Mouse (Mus musculus): ENCODE measurements at regions not wholly inside any gene's neighbourhood (a gene's known extent, or its start where the extent isn't known, plus 50 kb on each side); places are given as distances from the start of the nearest gene placed in this dataset.

DNA sequence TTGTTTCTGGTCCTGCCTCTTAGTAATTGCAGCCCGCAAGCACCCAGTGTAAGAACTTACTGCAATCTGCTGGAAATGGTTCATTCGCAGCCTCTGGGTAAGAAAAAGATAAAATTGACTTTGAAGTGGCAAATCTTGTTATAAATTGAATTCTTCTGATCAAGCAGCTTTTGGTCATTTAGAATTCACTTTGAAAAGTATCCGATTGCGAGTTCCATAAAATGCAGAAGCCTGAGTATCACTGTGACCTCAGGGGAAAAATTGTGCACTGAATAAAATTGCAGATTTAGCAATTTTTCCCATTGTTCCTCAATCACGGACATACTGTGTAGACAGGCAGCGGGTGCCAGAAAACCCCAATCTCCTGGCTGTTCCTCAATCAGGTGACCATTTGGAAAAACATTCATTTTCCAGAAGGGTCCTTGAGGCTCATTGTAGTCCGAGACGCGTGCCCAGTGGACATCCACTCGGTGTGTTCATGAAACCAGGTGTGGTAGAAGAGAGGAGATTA lies 320.4 kb downstream of the Cmpk2 start:
- DNase-seq (ENCODE audit: extremely low read depth, low read depth, low spot score), result no peak

DNA sequence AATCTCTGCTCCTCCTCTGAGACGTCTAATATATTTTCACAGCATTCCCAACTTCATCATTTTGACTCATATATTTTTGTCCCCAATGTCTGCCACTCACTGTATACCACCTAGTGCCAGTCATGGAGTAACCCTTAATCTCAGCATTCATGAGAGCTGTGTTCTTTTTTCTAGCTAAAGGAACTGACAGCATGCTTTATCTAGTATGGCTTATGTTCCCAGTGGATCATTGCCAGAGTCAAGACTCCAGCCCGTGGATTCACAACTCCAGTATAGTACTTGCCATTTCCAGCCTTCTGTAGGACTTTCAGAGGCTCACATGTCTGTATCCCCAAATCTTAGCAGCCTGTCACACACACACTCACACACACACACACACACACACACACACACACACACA lies 316.5 kb downstream of the Cmpk2 start:
- no peak for DNase-seq (ENCODE audit: extremely low read depth, low read depth, low spot score)

GRCm38 (mm10) chr12:26784426-26784825 lies 315.4 kb downstream of the Cmpk2 start:
- DNase-seq (ENCODE audit: extremely low read depth, low read depth, low spot score), result no peak

DNA sequence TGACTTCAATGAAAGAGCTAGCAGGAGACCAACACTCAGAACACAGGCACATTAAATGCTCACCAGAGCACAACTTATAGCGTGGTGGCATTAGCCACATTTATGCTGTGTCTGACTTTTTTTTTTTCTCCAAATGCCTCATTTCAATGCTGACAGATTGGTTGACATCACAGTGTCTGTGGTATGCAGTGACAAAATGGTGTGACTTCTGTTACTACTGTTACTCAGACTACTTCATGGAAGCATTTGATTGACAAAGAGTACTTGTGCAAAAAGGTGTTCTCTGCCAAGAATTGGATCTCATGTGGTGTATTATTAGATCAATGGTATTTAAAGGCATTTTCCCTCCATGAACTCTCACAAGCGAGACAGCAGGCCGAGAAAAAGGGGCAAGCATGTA lies 314.8 kb downstream of the Cmpk2 start:
- no peak for DNase-seq (ENCODE audit: extremely low read depth, low read depth, low spot score)

DNA sequence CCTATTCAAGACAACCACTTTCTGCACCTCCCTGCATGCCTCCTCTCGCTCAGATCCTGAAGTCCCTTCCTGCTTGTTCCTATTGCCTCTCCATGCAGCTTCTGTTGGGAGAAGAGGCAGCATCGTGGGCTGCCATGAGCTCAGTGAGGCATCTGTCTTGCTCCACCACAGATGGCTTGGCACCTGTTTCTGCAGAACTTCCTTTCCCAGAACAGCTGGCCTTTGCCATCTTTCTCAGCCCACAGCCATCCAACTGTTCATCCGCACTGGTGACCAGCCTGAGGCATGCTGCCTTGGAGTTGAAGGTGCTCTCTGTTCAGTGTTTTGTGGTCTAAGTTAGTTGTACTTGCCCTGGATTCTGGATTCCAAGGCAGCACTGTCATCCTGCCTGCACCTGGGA lies 312.5 kb downstream of the Cmpk2 start:
- DNase-seq (ENCODE audit: extremely low read depth, low read depth, low spot score), result no peak

GRCm38 (mm10) chr12:26778796-26779195 lies 309.8 kb downstream of the Cmpk2 start:
- peak; percentile 62 for DNase-seq (ENCODE audit: extremely low read depth, low read depth, low spot score)

DNA sequence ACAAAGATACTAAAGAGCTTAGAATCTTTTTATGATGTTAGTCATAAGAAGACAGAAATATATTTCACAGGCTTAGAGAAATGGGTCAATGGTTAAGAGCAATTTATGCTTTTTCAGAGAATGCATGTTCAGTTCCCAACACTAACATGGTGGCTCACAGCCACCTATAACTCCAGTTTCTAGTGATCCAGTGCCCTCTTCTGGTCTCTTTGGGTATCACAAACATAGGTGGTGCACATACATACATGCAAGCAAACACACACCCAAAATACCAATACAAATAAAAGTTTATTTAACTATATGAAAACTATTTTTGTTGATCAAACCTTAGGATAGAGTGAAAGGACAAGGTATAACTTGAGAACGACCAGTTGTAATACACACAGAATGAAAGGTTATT lies 308.0 kb downstream of the Cmpk2 start:
- no peak for DNase-seq (ENCODE audit: extremely low read depth, low read depth, low spot score)

DNA sequence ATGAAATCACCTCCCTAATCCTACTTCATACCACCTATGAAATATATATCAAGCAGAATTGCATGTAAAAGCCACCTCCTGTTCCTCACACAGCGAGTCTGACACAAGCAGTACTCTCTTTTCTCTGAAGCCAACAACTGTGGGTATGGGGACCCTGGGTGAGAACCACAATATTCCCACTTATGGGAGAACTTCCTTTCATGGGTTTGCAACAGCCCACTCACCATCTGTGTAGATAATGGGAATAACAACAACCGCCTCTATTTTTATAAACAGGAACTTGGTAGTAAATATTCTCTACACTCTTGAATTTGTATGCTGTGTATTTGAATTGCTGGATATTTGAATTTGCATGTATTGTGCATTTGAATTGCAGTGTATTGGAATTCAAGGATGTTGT lies 305.0 kb downstream of the Cmpk2 start:
- DNase-seq (ENCODE audit: extremely low read depth, low read depth, low spot score), result no peak

DNA sequence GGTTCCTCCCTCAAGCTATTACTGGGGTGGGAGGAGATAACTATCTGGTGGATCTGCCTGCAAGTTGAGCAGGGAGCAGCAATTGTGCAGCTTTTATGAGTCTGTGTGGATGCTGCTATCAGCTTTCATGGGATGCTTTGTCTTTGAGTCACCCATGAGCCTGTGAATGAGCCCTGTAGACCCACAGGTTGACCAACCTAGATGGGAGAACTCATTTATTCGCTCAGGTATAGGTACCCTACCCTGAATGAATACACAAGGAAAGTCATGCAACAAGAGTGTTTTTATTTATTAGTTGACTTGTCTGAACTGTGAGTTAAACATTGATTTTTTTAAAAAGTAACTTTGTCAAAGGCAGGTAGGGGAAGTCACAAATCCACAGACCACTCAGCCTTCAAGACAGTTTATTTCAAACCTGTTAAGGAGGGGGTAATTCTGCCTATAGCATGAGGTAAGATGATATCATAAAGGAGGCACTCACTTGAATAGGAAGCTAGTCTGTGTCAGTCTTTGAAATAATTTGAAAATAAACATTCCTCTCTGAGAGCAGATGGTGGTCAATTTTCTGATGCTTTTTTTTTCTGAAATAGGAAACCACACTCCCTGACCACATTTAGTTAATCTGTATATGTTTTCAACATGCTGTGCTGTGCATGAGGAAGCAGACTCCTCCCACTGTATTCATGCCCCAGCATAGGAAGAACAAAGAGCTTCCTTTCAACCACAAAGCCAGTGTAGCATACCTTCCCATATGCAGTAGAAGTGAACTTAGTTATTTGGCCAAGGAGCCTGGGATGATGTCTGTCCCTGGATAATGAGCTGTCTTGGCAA lies 302.0 kb downstream of the Cmpk2 start:
- DNase-seq (ENCODE audit: extremely low read depth, low read depth, low spot score), result no peak

GRCm38 (mm10) chr12:26767551-26767950 lies 298.5 kb downstream of the Cmpk2 start:
- DNase-seq (ENCODE audit: extremely low read depth, low read depth, low spot score), result no peak

GRCm38 (mm10) chr12:26758657-26759325 lies 289.8 kb downstream of the Cmpk2 start:
- no peak for DNase-seq (ENCODE audit: extremely low read depth, low read depth, low spot score)

DNA sequence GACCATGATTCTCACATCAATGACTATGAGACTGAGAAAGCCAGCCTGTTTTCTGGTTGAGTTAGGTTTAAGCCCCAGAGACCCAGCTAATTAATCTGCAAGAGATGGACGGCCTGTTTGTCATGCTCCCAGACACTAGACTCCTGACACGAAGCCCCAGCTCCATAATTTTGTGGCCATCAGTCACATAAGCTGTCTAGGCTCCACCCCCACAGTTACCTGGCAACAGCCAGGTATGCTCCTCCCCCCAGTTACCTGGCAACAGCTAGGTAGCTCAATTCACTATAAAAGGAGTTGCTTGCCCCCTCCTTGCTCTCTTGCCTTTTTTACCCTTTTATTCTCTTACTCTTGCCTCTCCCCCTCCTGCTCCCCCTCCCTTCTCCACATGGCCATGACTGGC lies 287.3 kb downstream of the Cmpk2 start:
- DNase-seq (ENCODE audit: extremely low read depth, low read depth, low spot score), result no peak

- DNase-seq (ENCODE audit: extremely low read depth, low read depth, low spot score), result no peak
These were observed 285.6 kb downstream of the Cmpk2 start for GRCm38 (mm10) chr12:26754611-26755010.

DNA sequence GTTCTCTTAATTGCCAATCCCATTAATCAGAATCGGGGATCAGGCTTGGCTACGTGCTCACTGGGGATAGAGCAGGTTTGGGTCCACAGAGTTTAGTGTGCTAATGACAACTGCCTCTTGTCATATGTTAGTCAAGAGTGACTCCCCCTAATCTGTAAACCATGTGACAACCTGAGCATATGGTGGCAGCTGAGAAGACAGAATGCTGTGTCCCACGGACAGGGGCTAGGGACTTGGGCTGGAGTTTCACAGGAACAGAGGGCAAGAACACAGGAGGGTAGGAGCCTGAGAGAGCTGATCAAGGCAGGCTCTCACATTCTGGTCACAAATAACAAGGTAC lies 265.5 kb downstream of the Cmpk2 start:
- DNase-seq (ENCODE audit: extremely low read depth, low read depth, low spot score), result no peak

DNA sequence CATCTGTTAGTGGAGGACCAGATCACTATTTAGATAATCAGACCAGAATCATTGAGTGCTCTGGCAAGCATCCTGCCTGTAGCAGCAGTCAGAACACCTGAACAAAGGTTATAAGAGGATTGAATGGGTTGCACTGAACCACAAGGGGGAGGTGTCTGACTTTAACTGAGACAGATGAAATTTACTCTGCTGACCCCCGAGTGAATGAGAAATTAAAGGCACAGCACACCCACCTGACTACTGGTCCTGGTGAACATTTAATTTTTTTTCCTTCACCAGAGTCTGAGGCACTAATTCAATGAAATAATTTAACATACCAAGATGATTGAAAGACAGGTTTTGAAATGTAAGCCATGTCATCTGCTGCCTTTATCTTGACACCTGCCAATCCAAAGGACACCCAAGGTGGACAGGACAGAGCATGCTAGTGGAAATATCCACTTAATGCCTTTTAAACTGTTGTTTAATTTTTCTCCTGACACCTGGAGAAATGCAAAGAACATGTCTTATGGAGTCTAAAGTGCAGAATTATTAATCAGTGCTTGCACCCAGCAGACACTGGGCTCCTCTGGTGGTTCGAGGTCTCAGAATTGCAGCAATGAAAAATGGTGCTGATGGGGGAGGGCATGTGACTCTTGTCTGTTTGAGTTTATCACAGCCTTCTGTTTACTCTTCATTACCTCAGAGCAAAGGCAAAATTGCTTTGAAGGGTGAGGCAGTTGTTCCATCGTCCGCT lies 265.0 kb downstream of the Cmpk2 start:
- DNase-seq (ENCODE audit: extremely low read depth, low read depth, low spot score), result no peak

- DNase-seq (ENCODE audit: extremely low read depth, low read depth, low spot score), result no peak
These were observed 254.4 kb downstream of the Cmpk2 start for GRCm38 (mm10) chr12:26723399-26723798.

- no peak for DNase-seq (ENCODE audit: extremely low read depth, low read depth, low spot score)
These were observed 229.8 kb downstream of the Cmpk2 start for GRCm38 (mm10) chr12:26698838-26699237.

DNA sequence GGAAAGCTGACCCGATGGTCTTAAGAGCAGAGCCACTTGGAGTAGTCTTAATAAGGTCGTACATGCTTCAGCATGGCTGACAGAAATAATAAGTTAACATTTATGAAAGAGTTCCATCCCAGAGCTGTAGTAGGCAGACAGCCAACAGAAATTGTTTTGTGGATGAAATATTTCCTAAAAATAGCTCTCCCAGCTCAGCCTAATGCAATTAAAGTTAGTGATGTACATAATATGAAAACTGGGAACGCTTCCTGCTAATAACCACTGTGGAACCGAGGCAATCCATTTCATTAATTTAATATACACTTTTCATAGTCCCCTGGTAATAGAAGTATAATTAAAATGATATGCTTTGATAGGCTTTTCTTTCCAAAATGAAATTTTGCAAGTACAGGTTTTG lies 219.0 kb downstream of the Cmpk2 start:
- DNase-seq (ENCODE audit: extremely low read depth, low read depth, low spot score), result no peak

- no peak for DNase-seq (ENCODE audit: extremely low read depth, low read depth, low spot score)
These were observed 211.6 kb downstream of the Cmpk2 start for GRCm38 (mm10) chr12:26680568-26680947.

GRCm38 (mm10) chr12:26679887-26680567 lies 211.0 kb downstream of the Cmpk2 start:
- no peak for DNase-seq (ENCODE audit: extremely low read depth, low read depth, low spot score)

DNA sequence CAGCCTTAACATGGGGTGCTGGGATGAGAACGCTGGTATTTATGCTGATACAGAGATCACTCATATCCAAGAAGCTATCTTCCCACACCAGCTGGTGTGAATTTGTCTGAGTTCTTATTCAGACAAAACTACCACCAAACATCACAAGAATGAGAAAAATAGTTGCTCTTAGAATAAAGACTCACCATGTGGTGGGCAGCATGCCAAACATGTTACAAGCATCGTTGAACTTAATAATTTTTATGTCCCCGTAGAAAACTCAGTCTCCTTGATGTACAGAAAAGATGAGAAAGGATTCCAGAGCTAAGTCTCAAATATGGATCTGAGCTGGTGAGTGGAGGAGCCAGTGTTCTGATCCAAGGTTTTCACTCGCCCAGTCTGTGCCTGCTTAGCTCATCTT lies 196.5 kb downstream of the Cmpk2 start:
- DNase-seq (ENCODE audit: extremely low read depth, low read depth, low spot score), result no peak
